Mouse (Mus musculus) CD4-positive, CD25-positive, alpha-beta regulatory T cell (primary cell): ENCODE data around the gene Olfr799. TPM values are rescaled to one million over a fixed set of nuclear protein-coding genes. Genes with fewer than 3 reads are reported as not detected.

Experiments
- polyA plus RNA-seq: library from polyadenylated mRNA; unstranded; fragments of 100-300 nt; shearing (Covaris generic); gene quantifications from one replicate; pipeline ENCODE4 v1.2.1, GENCODE M21; 2017

Gene Olfr799
- polyA plus RNA-seq: not detected

DNA sequence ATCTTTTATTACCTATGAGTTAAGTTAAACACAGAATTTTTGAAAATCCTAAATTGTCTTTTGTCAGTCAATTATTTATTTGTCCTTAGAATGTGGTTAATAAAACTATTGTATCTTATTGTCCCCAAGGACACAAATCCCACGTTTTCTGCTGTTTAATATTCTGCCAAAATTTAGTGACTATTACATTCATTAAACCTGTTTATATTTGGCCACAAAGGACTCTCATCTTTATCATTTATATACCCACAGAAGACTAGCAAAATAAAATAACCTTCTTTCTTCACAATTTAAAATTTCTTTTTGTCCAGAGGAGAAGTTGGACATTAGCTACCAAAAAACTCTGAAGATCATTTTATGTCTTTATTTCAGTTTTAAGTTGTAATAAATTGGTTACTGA is at the start of gene Olfr799:
Gene Olfr799 (plus strand): TSS at position 301 of the 400 bp plus-strand sequence.

DNA sequence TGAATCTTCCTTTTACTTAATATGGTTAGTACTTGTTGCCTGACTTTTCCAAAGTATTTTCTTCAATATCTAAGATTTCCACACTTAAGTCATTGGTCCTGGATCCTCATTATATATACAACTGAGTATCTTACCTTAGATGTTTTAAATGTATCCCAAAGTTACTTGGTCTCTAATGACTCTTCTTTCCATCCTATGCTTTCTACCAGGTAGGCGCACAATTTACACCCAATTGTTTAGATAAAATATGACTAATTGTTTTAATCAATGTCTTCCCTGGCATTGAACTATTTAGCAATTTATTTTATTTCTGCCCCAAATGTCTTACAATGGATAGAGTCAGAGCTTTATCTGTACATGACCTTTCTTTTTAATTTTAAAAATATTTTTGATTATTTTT is 24.8 kb upstream of the Olfr799 start, which contains the start of gene Olfr796:
Gene Olfr796 (minus strand): TSS at position 101 of the 400 bp plus-strand sequence.

DNA sequence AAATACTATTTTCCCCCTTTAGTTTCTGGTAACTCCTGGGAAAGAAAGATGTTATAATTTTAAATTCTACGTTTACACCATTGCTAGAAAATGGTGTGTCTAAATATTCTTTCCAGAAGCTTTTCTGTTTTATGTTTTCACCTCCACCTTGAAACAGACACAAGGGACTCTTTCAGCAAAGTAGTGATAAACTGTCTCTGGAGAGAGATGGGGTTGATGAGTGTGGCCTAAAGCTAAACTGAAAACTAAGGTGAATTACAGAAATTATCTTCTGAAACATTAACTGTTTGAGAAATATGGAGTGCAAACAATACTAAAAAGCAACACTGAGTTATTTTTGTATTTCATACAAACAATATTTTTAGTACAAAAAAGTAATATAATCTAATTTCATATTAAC is 9.4 kb upstream of the Olfr799 start, which contains the start of gene Olfr798:
Gene Olfr798 (minus strand): TSS at position 101 of the 400 bp plus-strand sequence.

DNA sequence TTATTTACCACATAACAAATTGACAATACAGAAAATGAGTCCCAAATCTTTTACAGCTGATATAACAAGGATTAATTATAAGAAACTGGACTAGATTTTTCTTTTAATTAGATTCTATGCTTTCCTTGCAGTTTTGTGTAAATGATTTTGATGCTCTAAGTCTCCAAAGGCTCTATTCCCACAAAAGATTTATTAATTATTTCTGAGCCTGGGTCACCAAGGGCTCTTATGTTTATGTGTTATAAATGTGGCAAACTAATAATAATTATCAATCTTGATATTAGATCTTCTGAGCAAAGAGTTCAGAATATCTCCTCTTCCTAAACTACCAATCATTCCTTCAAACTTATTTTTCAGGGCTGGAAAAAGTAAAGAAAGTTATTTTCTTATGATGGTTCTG is 20.1 kb downstream of the Olfr799 start, which contains the start of gene Olfr800:
Gene Olfr800 (plus strand): TSS at position 301 of the 400 bp plus-strand sequence.

DNA sequence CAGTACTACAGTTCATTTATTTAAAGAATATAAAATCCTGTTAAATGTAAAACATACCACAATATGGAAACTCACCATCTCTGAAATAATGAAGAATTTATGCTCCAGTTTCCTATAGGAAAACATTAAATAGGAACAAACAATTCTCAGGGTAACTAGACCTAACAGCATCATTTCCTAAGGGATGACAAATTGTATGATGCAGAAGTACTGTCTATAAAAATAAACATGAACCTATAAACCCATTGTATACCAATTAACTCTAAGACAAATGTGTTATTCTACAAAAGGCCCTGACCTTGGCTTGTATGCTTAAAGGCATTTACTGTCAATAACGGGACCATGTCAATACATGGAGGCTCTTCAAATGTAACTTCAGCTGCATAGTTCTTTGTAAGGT is 36.5 kb downstream of the Olfr799 start, which contains the start of gene Olfr801:
Gene Olfr801 (minus strand): TSS at position 101 of the 400 bp plus-strand sequence.

DNA sequence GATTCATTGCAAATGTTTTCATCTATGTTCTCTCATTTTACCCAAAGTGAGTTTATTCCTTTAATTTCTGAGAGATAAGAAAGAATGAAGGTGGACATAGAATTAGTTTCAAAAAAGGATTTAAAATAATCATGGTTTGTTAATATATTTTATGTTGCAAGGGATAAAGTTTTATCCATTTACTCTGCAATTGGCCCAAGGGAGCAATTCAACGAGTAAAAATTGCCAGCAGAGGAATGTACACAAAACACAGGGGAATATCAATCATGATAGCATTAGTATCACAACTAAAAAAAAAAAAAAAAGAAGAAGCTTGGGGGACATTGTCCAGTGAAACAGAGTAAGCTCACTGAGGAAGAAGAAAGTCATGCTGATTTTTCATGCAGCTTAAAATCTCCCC is 50.8 kb downstream of the Olfr799 start, which contains the start of gene Olfr802:
Gene Olfr802 (minus strand): TSS at position 101 of the 400 bp plus-strand sequence.

DNA sequence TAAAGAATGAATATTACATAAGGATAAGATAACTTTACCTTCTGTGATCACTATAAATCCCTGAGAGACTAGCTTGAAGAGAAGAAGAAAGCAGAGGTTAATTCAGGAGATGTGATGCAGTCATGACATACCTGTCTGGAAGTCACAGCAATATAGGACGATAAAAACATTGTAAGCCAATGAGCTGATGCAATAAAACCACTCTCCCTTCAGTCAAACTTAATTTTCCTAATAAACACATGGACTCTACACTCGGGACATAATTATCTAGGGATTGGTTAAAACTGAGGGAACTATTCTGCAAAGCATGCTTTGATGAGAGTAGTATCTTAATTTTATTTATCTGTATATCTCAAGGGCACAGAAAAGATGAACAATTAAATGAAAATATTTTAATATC is 56.9 kb downstream of the Olfr799 start, which contains the start of gene Olfr803:
Gene Olfr803 (minus strand): TSS at position 101 of the 400 bp plus-strand sequence.

Other genes with a start within 250 kb of the Olfr799 start
- not detected for gene Olfr785, start 232.1 kb upstream of the Olfr799 start, polyA plus RNA-seq
- not detected for gene Olfr786, start 210.2 kb upstream of the Olfr799 start, polyA plus RNA-seq
- gene Olfr787, start 175.6 kb upstream of the Olfr799 start, polyA plus RNA-seq: 0.16 TPM
- not detected for gene Olfr788, start 166.5 kb upstream of the Olfr799 start, polyA plus RNA-seq
- not detected for gene Olfr789, start 152.7 kb upstream of the Olfr799 start, polyA plus RNA-seq
- not detected for gene Olfr790, start 139.0 kb upstream of the Olfr799 start, polyA plus RNA-seq
- gene Olfr791, start 115.7 kb upstream of the Olfr799 start, polyA plus RNA-seq: not detected
- not detected for gene Olfr792, start 98.3 kb upstream of the Olfr799 start, polyA plus RNA-seq
- gene Olfr794, start 69.8 kb upstream of the Olfr799 start, polyA plus RNA-seq: not detected
- gene Olfr796, start 24.9 kb upstream of the Olfr799 start, polyA plus RNA-seq: not detected
- 0.18 TPM for gene Olfr798, start 9.6 kb upstream of the Olfr799 start, polyA plus RNA-seq
- gene Olfr800, start 20.2 kb downstream of the Olfr799 start, polyA plus RNA-seq: not detected
- not detected for gene Olfr801, start 36.4 kb downstream of the Olfr799 start, polyA plus RNA-seq
- not detected for gene Olfr802, start 50.7 kb downstream of the Olfr799 start, polyA plus RNA-seq
- not detected for gene Olfr803, start 56.8 kb downstream of the Olfr799 start, polyA plus RNA-seq
- gene Olfr804, start 65.7 kb downstream of the Olfr799 start, polyA plus RNA-seq: not detected
- not detected for gene Olfr805, start 91.9 kb downstream of the Olfr799 start, polyA plus RNA-seq
- gene Olfr806, start 104.4 kb downstream of the Olfr799 start, polyA plus RNA-seq: not detected
- not detected for gene Olfr807, start 120.3 kb downstream of the Olfr799 start, polyA plus RNA-seq
- gene Olfr808, start 128.0 kb downstream of the Olfr799 start, polyA plus RNA-seq: not detected
- not detected for gene Olfr809, start 137.2 kb downstream of the Olfr799 start, polyA plus RNA-seq
- not detected for gene Olfr810, start 157.4 kb downstream of the Olfr799 start, polyA plus RNA-seq
- not detected for gene Olfr811, start 166.9 kb downstream of the Olfr799 start, polyA plus RNA-seq
- gene Olfr812, start 208.6 kb downstream of the Olfr799 start, polyA plus RNA-seq: not detected
- not detected for gene Olfr813, start 217.9 kb downstream of the Olfr799 start, polyA plus RNA-seq
- 0.06 TPM for gene Olfr814, start 242.4 kb downstream of the Olfr799 start, polyA plus RNA-seq